Mouse (Mus musculus): ENCODE measurements around the gene Ptbp2.

The Ptbp2 gene

DNA sequence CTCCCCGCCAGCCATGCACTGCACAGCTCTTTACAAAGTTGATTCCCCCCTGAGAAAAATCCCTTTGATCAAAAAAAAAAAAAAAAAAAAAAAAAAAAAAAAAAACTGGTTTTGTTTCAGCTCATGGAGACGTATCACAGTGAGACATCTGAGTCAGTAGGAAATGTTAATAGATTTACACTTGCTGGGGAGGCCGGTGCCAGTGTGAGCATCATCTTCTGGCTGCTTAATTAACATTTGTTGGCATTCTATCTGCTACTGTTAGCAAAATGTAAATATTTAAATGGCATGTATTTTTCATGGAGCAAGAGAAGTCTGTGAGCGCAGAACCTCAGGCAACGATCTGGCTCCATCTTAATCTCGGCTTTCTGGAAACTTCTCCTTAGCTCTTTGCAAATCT, 99.5 kb downstream of the Ptbp2 start:
- DNase-seq (ENCODE audit: low read depth) = no peak
